Mouse (Mus musculus): Measurements from ENCODE around the gene Gm14085.

GRCm38 (mm10) chr2:122484641-122485040 is at the start of gene Gm14085:
- TF ChIP-seq CTCF (conservative IDR thresholded peaks at IDR 0.05; ENCODE audit: low read length) (no peak), NANOG (IDR thresholded peaks at IDR 0.05; ENCODE audit: borderline replicate concordance, low read length) (no peak)
